Mouse (Mus musculus): ENCODE data around the gene Gm26620. TPM values are rescaled to one million over a fixed set of nuclear protein-coding genes. Genes with fewer than 3 reads are reported as not detected.

Gene Gm26620
- polyA plus RNA-seq, 1 experiment = 0.12 TPM

- H3K4me3 ChIP-seq (ENCODE audit: insufficient read depth, poor library complexity, severe bottlenecking) = no peak overlapping the region
- peaks cover 36% of the 10 kb centered on the region for H3K36me3 ChIP-seq (ENCODE audit: control insufficient read depth, insufficient read depth)
- peaks cover 5% of the 10 kb centered on the region for H3K79me3 ChIP-seq (ENCODE audit: low read depth)
- no peak overlapping the region for H3ac ChIP-seq (ENCODE audit: control insufficient read depth, insufficient read length, low read depth)
- TF ChIP-seq MYOG (IDR thresholded peaks at IDR 0.05; ENCODE audit: control insufficient read depth, extremely low read depth, insufficient read length) (no peak), FOSL1 (IDR thresholded peaks at IDR 0.05; ENCODE audit: insufficient read depth, low read length, poor library complexity, severe bottlenecking) (no peak), CTCF (IDR thresholded peaks at IDR 0.05; ENCODE audit: control insufficient read depth, insufficient read depth, insufficient read length) (no peak), CEBPB (IDR thresholded peaks at IDR 0.05; ENCODE audit: low read depth) (no peak), MYOD1 (IDR thresholded peaks at IDR 0.05; ENCODE audit: control insufficient read depth, insufficient read length, low read depth) (no peak), MAX (IDR thresholded peaks at IDR 0.05) (no peak), USF1 (IDR thresholded peaks at IDR 0.05; ENCODE audit: low read depth) (no peak)
- H3K27me3 ChIP-seq (ENCODE audit: control insufficient read depth, insufficient read depth, insufficient read length) = no peaks in the 10 kb centered on the region
- peaks cover 7% of the 10 kb centered on the region for H3K79me2 ChIP-seq (ENCODE audit: control insufficient read depth, insufficient read depth)
Observed at GRCm38 (mm10) chr1:170871961-170872360, 12.9 kb upstream of the Gm26620 start.

GRCm38 (mm10) chr1:170875676-170876075 is 9.2 kb upstream of the Gm26620 start:
- H3K79me2 ChIP-seq (ENCODE audit: control insufficient read depth, insufficient read depth) = no peaks in the 10 kb centered on the region
- H3K27me3 ChIP-seq (ENCODE audit: control insufficient read depth, insufficient read depth, insufficient read length) = no peaks in the 10 kb centered on the region
- H3K4me3 ChIP-seq (ENCODE audit: insufficient read depth, poor library complexity, severe bottlenecking) = no peak overlapping the region
- H3ac ChIP-seq (ENCODE audit: control insufficient read depth, insufficient read length, low read depth) = no peak overlapping the region
- H3K79me3 ChIP-seq (ENCODE audit: low read depth) = peaks cover 3% of the 10 kb centered on the region
- peaks cover 45% of the 10 kb centered on the region for H3K36me3 ChIP-seq (ENCODE audit: control insufficient read depth, insufficient read depth)
- TF ChIP-seq MYOD1 (IDR thresholded peaks at IDR 0.05; ENCODE audit: control insufficient read depth, insufficient read length, low read depth) = no peak

GRCm38 (mm10) chr1:170876906-170877305 is 8.0 kb upstream of the Gm26620 start:
- TF ChIP-seq CTCF (IDR thresholded peaks at IDR 0.05; ENCODE audit: control insufficient read depth, insufficient read depth, insufficient read length) (no peak), CEBPB (IDR thresholded peaks at IDR 0.05; ENCODE audit: low read depth) (no peak), MYOG (IDR thresholded peaks at IDR 0.05; ENCODE audit: control insufficient read depth, extremely low read depth, insufficient read length) (no peak), FOSL1 (IDR thresholded peaks at IDR 0.05; ENCODE audit: insufficient read depth, low read length, poor library complexity, severe bottlenecking) (no peak), MYOD1 (IDR thresholded peaks at IDR 0.05; ENCODE audit: control insufficient read depth, insufficient read length, low read depth) (no peak), MAX (IDR thresholded peaks at IDR 0.05) (no peak), USF1 (IDR thresholded peaks at IDR 0.05; ENCODE audit: low read depth) (no peak)
- no peak overlapping the region for H3K4me3 ChIP-seq (ENCODE audit: insufficient read depth, poor library complexity, severe bottlenecking)
- no peak overlapping the region for H3ac ChIP-seq (ENCODE audit: control insufficient read depth, insufficient read length, low read depth)
- H3K27me3 ChIP-seq (ENCODE audit: control insufficient read depth, insufficient read depth, insufficient read length) = no peaks in the 10 kb centered on the region
- peaks cover 6% of the 10 kb centered on the region for H3K79me2 ChIP-seq (ENCODE audit: control insufficient read depth, insufficient read depth)
- peaks cover 40% of the 10 kb centered on the region for H3K36me3 ChIP-seq (ENCODE audit: control insufficient read depth, insufficient read depth)
- H3K79me3 ChIP-seq (ENCODE audit: low read depth) = peaks cover 6% of the 10 kb centered on the region

- no peak for TF ChIP-seq MYOG (IDR thresholded peaks at IDR 0.05; ENCODE audit: control insufficient read depth, extremely low read depth, insufficient read length)
- no peak for TF ChIP-seq FOSL1 (IDR thresholded peaks at IDR 0.05; ENCODE audit: insufficient read depth, low read length, poor library complexity, severe bottlenecking)
- TF ChIP-seq MAX (IDR thresholded peaks at IDR 0.05) = no peak
- TF ChIP-seq MYOD1 (IDR thresholded peaks at IDR 0.05; ENCODE audit: control insufficient read depth, insufficient read length, low read depth) = no peak
- no peak for TF ChIP-seq CEBPB (IDR thresholded peaks at IDR 0.05; ENCODE audit: low read depth)
- TF ChIP-seq USF1 (IDR thresholded peaks at IDR 0.05; ENCODE audit: low read depth) = no peak
- no peak for TF ChIP-seq CTCF (IDR thresholded peaks at IDR 0.05; ENCODE audit: control insufficient read depth, insufficient read depth, insufficient read length)
- H3K27me3 ChIP-seq (ENCODE audit: control insufficient read depth, insufficient read depth, insufficient read length) = no peaks in the 10 kb centered on the region
- peaks cover 9% of the 10 kb centered on the region for H3K36me3 ChIP-seq (ENCODE audit: control insufficient read depth, insufficient read depth)
- H3K4me3 ChIP-seq (ENCODE audit: insufficient read depth, poor library complexity, severe bottlenecking) = no peak overlapping the region
- H3ac ChIP-seq (ENCODE audit: control insufficient read depth, insufficient read length, low read depth) = no peak overlapping the region
- H3K79me2 ChIP-seq (ENCODE audit: control insufficient read depth, insufficient read depth) = peaks cover 31% of the 10 kb centered on the region
- H3K79me3 ChIP-seq (ENCODE audit: low read depth) = peaks cover 13% of the 10 kb centered on the region
Observed at GRCm38 (mm10) chr1:170882915-170883485, 1.9 kb upstream of the Gm26620 start.

- peaks cover 9% of the 10 kb centered on the region for H3K36me3 ChIP-seq (ENCODE audit: control insufficient read depth, insufficient read depth)
- TF ChIP-seq CTCF (IDR thresholded peaks at IDR 0.05; ENCODE audit: control insufficient read depth, insufficient read depth, insufficient read length) = no peak
- TF ChIP-seq MYOD1 (IDR thresholded peaks at IDR 0.05; ENCODE audit: control insufficient read depth, insufficient read length, low read depth) = no peak
- no peak for TF ChIP-seq MAX (IDR thresholded peaks at IDR 0.05)
- TF ChIP-seq CEBPB (IDR thresholded peaks at IDR 0.05; ENCODE audit: low read depth) = no peak
- TF ChIP-seq MYOG (IDR thresholded peaks at IDR 0.05; ENCODE audit: control insufficient read depth, extremely low read depth, insufficient read length) = no peak
- TF ChIP-seq FOSL1 (IDR thresholded peaks at IDR 0.05; ENCODE audit: insufficient read depth, low read length, poor library complexity, severe bottlenecking) = no peak
- no peak for TF ChIP-seq USF1 (IDR thresholded peaks at IDR 0.05; ENCODE audit: low read depth)
Observed at GRCm38 (mm10) chr1:170884390-170884789, 475 bp upstream of the Gm26620 start.

GRCm38 (mm10) chr1:170886044-170886458 is 1.2 kb downstream of the Gm26620 start:
- no peaks in the 10 kb centered on the region for H3K27me3 ChIP-seq (ENCODE audit: control insufficient read depth, insufficient read depth, insufficient read length)
- peaks cover 10% of the 10 kb centered on the region for H3K79me3 ChIP-seq (ENCODE audit: low read depth)
- no peak overlapping the region for H3K4me3 ChIP-seq (ENCODE audit: insufficient read depth, poor library complexity, severe bottlenecking)
- peaks cover 31% of the 10 kb centered on the region for H3K79me2 ChIP-seq (ENCODE audit: control insufficient read depth, insufficient read depth)
- TF ChIP-seq MYOG (IDR thresholded peaks at IDR 0.05; ENCODE audit: control insufficient read depth, extremely low read depth, insufficient read length) (no peak), USF1 (IDR thresholded peaks at IDR 0.05; ENCODE audit: low read depth) (no peak), MAX (IDR thresholded peaks at IDR 0.05) (no peak), MYOD1 (IDR thresholded peaks at IDR 0.05; ENCODE audit: control insufficient read depth, insufficient read length, low read depth) (no peak), CEBPB (IDR thresholded peaks at IDR 0.05; ENCODE audit: low read depth) (no peak), CTCF (IDR thresholded peaks at IDR 0.05; ENCODE audit: control insufficient read depth, insufficient read depth, insufficient read length) (no peak)
- H3K36me3 ChIP-seq (ENCODE audit: control insufficient read depth, insufficient read depth) = no peaks in the 10 kb centered on the region
- H3ac ChIP-seq (ENCODE audit: control insufficient read depth, insufficient read length, low read depth) = no peak overlapping the region

More at GRCm38 (mm10) chr1:170884390-170884789, 475 bp upstream of the Gm26620 start:
- H3ac ChIP-seq (ENCODE audit: control insufficient read depth, insufficient read length, low read depth) = peak overlapping the region; percentile 97
- H3K27me3 ChIP-seq (ENCODE audit: control insufficient read depth, insufficient read depth, insufficient read length) = no peaks in the 10 kb centered on the region
- H3K79me2 ChIP-seq (ENCODE audit: control insufficient read depth, insufficient read depth) = peaks cover 31% of the 10 kb centered on the region
- H3K4me3 ChIP-seq (ENCODE audit: insufficient read depth, poor library complexity, severe bottlenecking) = peak overlapping the region; percentile 76
- H3K79me3 ChIP-seq (ENCODE audit: low read depth) = peaks cover 11% of the 10 kb centered on the region
